ENCODE assay signal across 21 mouse cellular contexts in genomic region chr8:34605031-34605430, GRCm38 (mm10).
DNase-seq lines count a peak whose midpoint lies in the region; ATAC-seq and TF ChIP-seq lines count a peak whose summit lies in the region.
"Had no signal": no experiment of that assay in that cellular context is flagged by ENCODE, and none has a peak within 500 bp of the region (broad histone marks: within the 10 kb centered on the region; RNA-seq: fewer than 3 reads in every experiment).

No protein-coding gene starts in this region.

- H3K36me3 ChIP-seq in CH12.LX (replicated peaks in 1 of 2; ENCODE audit: control insufficient read depth in 1 of 2, insufficient read depth in 1 of 2, low read length in 1 of 2), result no peaks in the 10 kb centered on the region
- no peaks in the 10 kb centered on the region for H3K36me3 ChIP-seq in thymus, adult 2 months (ENCODE audit: control insufficient read depth, insufficient read depth, low read length)
- H3K36me3 ChIP-seq in midbrain, embryonic 11.5 days (ENCODE audit: control insufficient read depth, insufficient read depth, low read length), result no peaks in the 10 kb centered on the region
- H3K36me3 ChIP-seq: embryonic facial prominence, embryonic 12.5 days; embryonic facial prominence, embryonic 15.5 days; forebrain, embryonic 15.5 days; heart, embryonic 13.5 days; hindbrain, embryonic 12.5 days; hindbrain, embryonic 15.5 days had no signal

- no peak overlapping the region for H3K9ac ChIP-seq in CH12.LX (ENCODE audit: insufficient read depth, low read depth)
- no peak overlapping the region for H3K9ac ChIP-seq in midbrain, embryonic 11.5 days (ENCODE audit: low read length)
- H3K9ac ChIP-seq: embryonic facial prominence, embryonic 12.5 days; embryonic facial prominence, embryonic 15.5 days; forebrain, embryonic 15.5 days; heart, embryonic 13.5 days; hindbrain, embryonic 12.5 days; hindbrain, embryonic 15.5 days had no signal

- ATAC-seq in midbrain, embryonic 11.5 days (ENCODE audit: low FRiP score), result no peak
- ATAC-seq: forebrain, embryonic 15.5 days had no signal

- no peak for TF ChIP-seq CTCF in CH12.LX (conservative IDR thresholded peaks at IDR 0.05 in 1 of 2, IDR thresholded peaks at IDR 0.05 in 1 of 2; ENCODE audit: low read depth in 2 of 2, low read length in 2 of 2)
- no peak for TF ChIP-seq CTCF in thymus, adult 2 months (IDR thresholded peaks at IDR 0.05; ENCODE audit: borderline replicate concordance, control insufficient read depth, extremely low read depth, insufficient read depth, low read length, poor library complexity)

- no peaks in the 10 kb centered on the region for H3K79me2 ChIP-seq in CH12.LX (replicated peaks; ENCODE audit: control insufficient read depth, extremely low read depth, insufficient read depth, poor library complexity, severe bottlenecking)

- peak; percentile 7; the same call in 1 of the 2 replicates for TF ChIP-seq EP300 in CH12.LX (IDR thresholded peaks at IDR 0.05; ENCODE audit: low read length)

- dilution Hi-C loops in CH12.LX (cut with MboI; ENCODE audit: extremely low pct_ligation_motif_present, extremely low pct_unique_long_range_greater_than_20kb, low sequenced_read_pairs), result no loop called here

- no peaks in the 10 kb centered on the region for H3K27me3 ChIP-seq in CH12.LX (replicated peaks)
- no peaks in the 10 kb centered on the region for H3K27me3 ChIP-seq in thymus, adult 2 months (ENCODE audit: control insufficient read depth, insufficient read depth, low read length)
- H3K27me3 ChIP-seq in midbrain, embryonic 11.5 days (ENCODE audit: control insufficient read depth, insufficient read depth, low read length), result no peaks in the 10 kb centered on the region
- H3K27me3 ChIP-seq: embryonic facial prominence, embryonic 12.5 days; embryonic facial prominence, embryonic 15.5 days; forebrain, embryonic 15.5 days; heart, embryonic 13.5 days; hindbrain, embryonic 12.5 days; hindbrain, embryonic 15.5 days had no signal

- TF ChIP-seq RAD21 in CH12.LX (IDR thresholded peaks at IDR 0.05; ENCODE audit: low read depth, low read length), result peak; percentile 3

- WGBS in thymus, adult 2 months, result 13% methylated on average over 2 of the region's 2 CpGs
- 82% methylated on average over 2 of the region's 2 CpGs for WGBS in midbrain, embryonic 11.5 days

- H3K4me1 ChIP-seq in CH12.LX (ENCODE audit: control insufficient read depth in 1 of 2, insufficient read depth in 2 of 2), result peaks cover 12 to 38% of the 10 kb centered on the region in 2 experiments
- peaks cover 30% of the 10 kb centered on the region for H3K4me1 ChIP-seq in thymus, adult 2 months (replicated peaks; ENCODE audit: control insufficient read depth, insufficient read depth, low read length)
- H3K4me1 ChIP-seq in midbrain, embryonic 11.5 days (ENCODE audit: control insufficient read depth, insufficient read depth, low read length), result no peaks in the 10 kb centered on the region
- H3K4me1 ChIP-seq: embryonic facial prominence, embryonic 12.5 days; embryonic facial prominence, embryonic 15.5 days; heart, embryonic 13.5 days; hindbrain, embryonic 15.5 days had no signal

- no peaks in the 10 kb centered on the region for H3K9me3 ChIP-seq in CH12.LX (replicated peaks; ENCODE audit: low read length)
- no peaks in the 10 kb centered on the region for H3K9me3 ChIP-seq in midbrain, embryonic 11.5 days (ENCODE audit: control insufficient read depth, low read length)
- H3K9me3 ChIP-seq: embryonic facial prominence, embryonic 12.5 days; embryonic facial prominence, embryonic 15.5 days; forebrain, embryonic 15.5 days; heart, embryonic 13.5 days; hindbrain, embryonic 12.5 days; hindbrain, embryonic 15.5 days had no signal

- peak overlapping the region; percentile 7; the same call in 1 of the 2 replicates for H3K4me2 ChIP-seq in CH12.LX (ENCODE audit: insufficient read depth, low read depth, poor library complexity, severe bottlenecking)
- no peak overlapping the region for H3K4me2 ChIP-seq in midbrain, embryonic 11.5 days
- H3K4me2 ChIP-seq: embryonic facial prominence, embryonic 12.5 days; embryonic facial prominence, embryonic 15.5 days; forebrain, embryonic 15.5 days; heart, embryonic 13.5 days; hindbrain, embryonic 12.5 days; hindbrain, embryonic 15.5 days had no signal

- in situ Hi-C loops in CH12.LX (cut with MboI; ENCODE audit: low pct_ligation_motif_present, low pct_unique_long_range_greater_than_20kb, low sequenced_read_pairs), result loop anchor here (5.0 kb wide), 1 partner anchor 207 kb away; no protein-coding TSS in a partner anchor

- no peak for TF ChIP-seq POLR2A in CH12.LX (IDR thresholded peaks at IDR 0.05; ENCODE audit: low read depth, low read length)
- no peak for TF ChIP-seq POLR2A in thymus, adult 2 months (IDR thresholded peaks at IDR 0.05; ENCODE audit: control insufficient read depth, extremely low read depth, insufficient read depth, low read length, poor library complexity)

- H3K4me3 ChIP-seq in CH12.LX (replicated peaks in 1 of 3; ENCODE audit: low read depth in 2 of 3, low read length in 2 of 3, poor library complexity in 1 of 3), result no peak overlapping the region
- no peak overlapping the region for H3K4me3 ChIP-seq in thymus, adult 2 months (ENCODE audit: control insufficient read depth, insufficient read depth, low read length)
- H3K4me3 ChIP-seq in midbrain, embryonic 11.5 days (ENCODE audit: low read depth, low read length), result no peak overlapping the region
- H3K4me3 ChIP-seq: embryonic facial prominence, embryonic 12.5 days; embryonic facial prominence, embryonic 15.5 days; forebrain, embryonic 15.5 days; heart, embryonic 13.5 days; hindbrain, embryonic 12.5 days; hindbrain, embryonic 15.5 days had no signal

- H3K27ac ChIP-seq in CH12.LX (ENCODE audit: insufficient read depth, low read depth), result no peak overlapping the region; the same call in 1 of the 2 replicates
- H3K27ac ChIP-seq in thymus, adult 2 months (ENCODE audit: control insufficient read depth, insufficient read depth, low read length), result peak overlapping the region; percentile 89
- H3K27ac ChIP-seq in midbrain, embryonic 11.5 days (ENCODE audit: low read depth, low read length), result no peak overlapping the region
- H3K27ac ChIP-seq: embryonic facial prominence, embryonic 12.5 days; embryonic facial prominence, embryonic 15.5 days; forebrain, embryonic 15.5 days; heart, embryonic 13.5 days; hindbrain, embryonic 12.5 days; hindbrain, embryonic 15.5 days had no signal

- no peak for DNase-seq in CH12.LX (ENCODE audit: extremely low read depth)
- DNase-seq in thymus, adult 2 months, result peak; percentile 43
- DNase-seq in thymus, postnatal 14 days, result peak; percentile 75
- peak; percentile 63 for DNase-seq in thymus, postnatal 4 days
- DNase-seq in cerebellum, adult 9-11 months, result no peak
- no peak for DNase-seq in midbrain, embryonic 11.5 days (ENCODE audit: low spot score, missing footprints)
- DNase-seq in layer of hippocampus, adult 9-10 months (ENCODE audit: low spot score), result no peak
- DNase-seq: adrenal gland, postnatal 10 days; adrenal gland, postnatal 36 days; B cell, adult 2 months; cerebellum, adult 18-20 months; cerebellum, adult 9-10 months; cerebellum, postnatal 25 days; gastrocnemius, postnatal 25 days; heart, adult 18-20 months had no signal

TF ChIP-seq in CH12.LX, 34 proteins besides CTCF, POLR2A, EP300 and RAD21:
- 0 out of 2 replicates have a peak, but pooled peaks have one; percentile 42 for TF ChIP-seq TCF12 (IDR thresholded peaks at IDR 0.05; ENCODE audit: low read depth, low read length)
- no peak for TF ChIP-seq ZKSCAN1 (IDR thresholded peaks at IDR 0.05; ENCODE audit: borderline replicate concordance, low read depth, low read length)

Comparison
In these comparisons a context has a peak if more than half of its experiments do, and no peak if none do; other contexts are left out.
1. DNase-seq: peak in thymus, adult 2 months (single experiment), thymus, postnatal 14 days (single experiment) and thymus, postnatal 4 days (single experiment); none in CH12.LX (single experiment), cerebellum, adult 9-11 months (single experiment), midbrain, embryonic 11.5 days (single experiment) and layer of hippocampus, adult 9-10 months (single experiment).